Mouse (Mus musculus) kidney, postnatal 0 days (tissue): Measurements from ENCODE around the gene Cpa1. TPM values are rescaled to one million over a fixed set of nuclear protein-coding genes. Genes with fewer than 3 reads are reported as not detected.

Experiments used
- ATAC-seq: fragments of 200-750 bp; cut with Nextera tagmentation; replicated peaks from 2 replicates; pipeline ENCODE4 v1.8.0; 2017; ENCODE audit warnings: low read depth, moderate number of reproducible peaks, moderate TSS enrichment, moderate library complexity; ENCODE audit not compliant: low FRiP score
- DNase-seq: peaks from one replicate; pipeline ENCODE4 v3.0.0-alpha.2; 2016; ENCODE audit warnings: low spot score
- H3K27ac ChIP-seq: fragments of 300-500 bp; sonication (generic); 2 replicates; pipeline ENCODE4 v1.5.1; 2014; ENCODE audit warnings: mild to moderate bottlenecking
- H3K27me3 ChIP-seq: fragments of 300-500 bp; sonication (generic); 2 replicates; pipeline ENCODE4 v1.6.1; 2014; ENCODE audit warnings: low read length, mixed read lengths; ENCODE audit not compliant: insufficient read depth
- H3K36me3 ChIP-seq: fragments of 300-500 bp; sonication (generic); 2 replicates; pipeline ENCODE4 v1.6.1; 2014; ENCODE audit warnings: low read length, mixed read lengths; ENCODE audit not compliant: insufficient read depth
- H3K4me1 ChIP-seq: fragments of 300-500 bp; sonication (generic); replicated peaks from 2 replicates; pipeline ENCODE4 v1.6.1; 2014; ENCODE audit warnings: antibody characterized with exemption, low read length, mixed read lengths; ENCODE audit not compliant: insufficient read depth
- H3K4me2 ChIP-seq: fragments of 300-500 bp; sonication (generic); 2 replicates; pipeline ENCODE4 v1.6.1; 2014; ENCODE audit warnings: mild to moderate bottlenecking, low read length, moderate library complexity, mixed read lengths
- H3K4me3 ChIP-seq: fragments of 300-500 bp; sonication (generic); replicated peaks from 2 replicates; pipeline ENCODE4 v1.5.1; 2014; ENCODE audit warnings: low read depth, low read length
- H3K9ac ChIP-seq: fragments of 300-500 bp; sonication (generic); 2 replicates; pipeline ENCODE4 v1.6.1; 2014; ENCODE audit warnings: low read depth, low read length
- H3K9me3 ChIP-seq: fragments of 300-500 bp; sonication (generic); replicated peaks from 2 replicates; pipeline ENCODE4 v1.6.1; 2016; ENCODE audit warnings: low read length, inconsistent platforms, mixed read lengths
- CTCF ChIP-seq: IDR thresholded peaks from 2 replicates; pipeline ENCODE4 v1.5.1; 2016; ENCODE audit warnings: antibody characterized with exemption, low read depth, mild to moderate bottlenecking, moderate library complexity
- WGBS: fragments of 180-500 bp; shearing (Covaris S2); extraction: QIAGEN DNeasy Blood & Tissue Kit; methylation state at CpG from one replicate; pipeline ENCODE4 v1.1.7; 2014; 5-methylcytosine and 5-hydroxymethylcytosine counted together
- polyA plus RNA-seq: library from polyadenylated mRNA; unstranded; fragments of >200 nt; fragmentation: Nextera tagmentation; extraction: Ambion mirVana; gene quantifications from 2 replicates; pipeline ENCODE4 v1.2.1, GENCODE M21; 2015

The Cpa1 gene
- polyA plus RNA-seq = 0.53 and 0.55 TPM in 2 replicates

DNA sequence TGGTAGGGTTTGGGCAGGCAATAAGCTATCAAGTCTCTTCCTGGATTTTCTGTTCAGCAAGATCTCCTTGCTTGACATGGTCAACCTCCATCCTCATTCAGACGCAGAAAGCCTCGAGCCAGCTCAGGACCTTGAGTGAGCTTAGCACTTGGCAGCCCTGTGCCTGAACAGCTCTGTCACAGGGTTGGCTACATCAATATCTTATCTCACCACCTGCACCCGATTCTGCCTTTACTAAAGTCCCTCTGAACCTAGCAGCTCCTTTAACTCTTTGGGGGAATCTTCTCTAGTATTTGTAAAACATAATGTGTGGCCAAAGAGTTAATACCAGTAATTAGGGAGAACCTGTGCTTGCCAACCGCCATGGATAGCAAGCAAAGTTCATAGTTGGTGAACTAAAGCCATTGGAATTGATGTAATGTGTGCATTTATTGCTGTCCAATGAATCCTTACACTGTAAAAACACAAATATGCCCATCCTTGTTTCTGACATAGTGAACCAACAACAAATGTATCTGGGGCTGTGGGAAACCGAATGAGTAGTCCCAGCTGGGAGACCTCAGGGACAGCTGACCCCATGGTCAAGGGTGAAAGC lies at the start of gene Cpa1:
Gene Cpa1, plus strand, starts transcription at position 545 of the 595 bp plus-strand sequence.
- H3K4me1 ChIP-seq = peaks cover 20% of the 10 kb centered on the region
- no peaks in the 10 kb centered on the region for H3K27me3 ChIP-seq
- 65% methylated on average over 5 of the region's 5 CpGs for WGBS
- TF ChIP-seq CTCF = no peak
- H3K9ac ChIP-seq = no peak within 1 kb of the TSS
- H3K9me3 ChIP-seq = no peaks in the 10 kb centered on the region
- ATAC-seq = no peak
- no peak within 1 kb of the TSS for H3K27ac ChIP-seq
- no peak within 1 kb of the TSS for H3K4me3 ChIP-seq
- H3K4me2 ChIP-seq = no peak within 1 kb of the TSS
- no peak for DNase-seq
- no peaks in the 10 kb centered on the region for H3K36me3 ChIP-seq

DNA sequence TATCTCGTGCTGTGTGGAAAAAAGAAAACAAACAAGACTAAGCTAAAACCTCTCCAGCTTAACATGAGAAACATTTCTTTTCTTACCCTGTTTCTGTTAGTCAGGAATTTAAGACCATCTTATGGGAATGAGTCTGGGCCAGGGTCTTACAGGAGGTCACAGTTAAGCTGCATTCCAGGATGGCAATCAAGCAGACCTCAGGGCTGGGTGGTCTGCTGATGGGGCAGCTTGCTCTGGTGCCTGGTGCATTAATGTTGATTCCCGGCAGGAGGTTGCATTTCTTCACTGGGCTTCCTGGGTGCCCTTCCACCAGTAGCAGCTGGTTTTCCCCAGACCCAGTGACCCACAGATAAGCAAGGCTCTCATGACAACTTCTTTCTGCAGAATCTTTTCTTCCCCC lies 49.2 kb upstream of the Cpa1 start:
- Histone ChIP-seq H3K27me3 (no peaks in the 10 kb centered on the region), H3K9me3 (no peaks in the 10 kb centered on the region), H3K4me1 (0 out of 2 replicates have a peak, but pooled peaks cover 10% of the 10 kb centered on the region), H3K9ac (no peak overlapping the region), H3K4me3 (no peak overlapping the region), H3K36me3 (no peaks in the 10 kb centered on the region), H3K4me2 (no peak overlapping the region), H3K27ac (peak overlapping the region; percentile 42; the same call in 1 of the 2 replicates)
- ATAC-seq = 0 out of 2 replicates have a peak, but pooled peaks have one; percentile 49
- DNase-seq = peak; percentile 53
- TF ChIP-seq CTCF = no peak
- 13% methylated on average over 2 of the region's 2 CpGs for WGBS

GRCm38 (mm10) chr6:30591851-30592404 lies 47.1 kb upstream of the Cpa1 start:
- H3K36me3 ChIP-seq = no peaks in the 10 kb centered on the region
- 34% methylated on average over 5 of the region's 5 CpGs for WGBS
- H3K4me2 ChIP-seq = no peak overlapping the region
- 0 out of 2 replicates have a peak, but pooled peaks cover 10% of the 10 kb centered on the region for H3K4me1 ChIP-seq
- no peak overlapping the region for H3K27ac ChIP-seq
- H3K4me3 ChIP-seq = no peak overlapping the region
- no peak for ATAC-seq
- no peak overlapping the region for H3K9ac ChIP-seq
- no peak for DNase-seq
- H3K9me3 ChIP-seq = no peaks in the 10 kb centered on the region
- H3K27me3 ChIP-seq = no peaks in the 10 kb centered on the region
- TF ChIP-seq CTCF = no peak

GRCm38 (mm10) chr6:30592417-30592974 lies 46.5 kb upstream of the Cpa1 start:
- Histone ChIP-seq H3K36me3 (no peaks in the 10 kb centered on the region), H3K9me3 (no peaks in the 10 kb centered on the region), H3K27me3 (no peaks in the 10 kb centered on the region), H3K27ac (no peak overlapping the region), H3K4me2 (no peak overlapping the region), H3K4me3 (no peak overlapping the region), H3K4me1 (0 out of 2 replicates have a peak, but pooled peaks cover 10% of the 10 kb centered on the region), H3K9ac (no peak overlapping the region)
- 54% methylated on average over 10 of the region's 10 CpGs for WGBS
- DNase-seq (no peak), ATAC-seq (no peak)
- TF ChIP-seq CTCF = no peak

- Histone ChIP-seq H3K4me2 (no peak overlapping the region), H3K4me3 (no peak overlapping the region), H3K9me3 (no peaks in the 10 kb centered on the region), H3K4me1 (0 out of 2 replicates have a peak, but pooled peaks cover 10% of the 10 kb centered on the region), H3K36me3 (no peaks in the 10 kb centered on the region), H3K27me3 (no peaks in the 10 kb centered on the region), H3K27ac (no peak overlapping the region), H3K9ac (no peak overlapping the region)
- no peak for DNase-seq
- TF ChIP-seq CTCF = no peak
- ATAC-seq = no peak
- 76% methylated on average over 7 of the region's 7 CpGs for WGBS
Observed at GRCm38 (mm10) chr6:30594364-30594763, 44.7 kb upstream of the Cpa1 start.

GRCm38 (mm10) chr6:30596230-30596898 lies 42.7 kb upstream of the Cpa1 start:
- TF ChIP-seq CTCF = no peak
- H3K4me3 ChIP-seq = no peak overlapping the region
- H3K9me3 ChIP-seq = no peaks in the 10 kb centered on the region
- H3K36me3 ChIP-seq = no peaks in the 10 kb centered on the region
- WGBS = 69% methylated on average over 8 of the region's 8 CpGs
- no peaks in the 10 kb centered on the region for H3K27me3 ChIP-seq
- H3K9ac ChIP-seq = no peak overlapping the region
- DNase-seq (no peak), ATAC-seq (no peak)
- H3K4me1 ChIP-seq = no peaks in the 10 kb centered on the region
- no peak overlapping the region for H3K27ac ChIP-seq
- H3K4me2 ChIP-seq = no peak overlapping the region
